Mouse (Mus musculus) lung, embryonic 14.5 days (tissue): ENCODE results near the gene Stk24. TPM values are rescaled to one million over a fixed set of nuclear protein-coding genes. Genes with fewer than 3 reads are reported as not detected.

Experiments used
- ATAC-seq: fragments of 200-750 bp; cut with Nextera tagmentation; 2 replicates; pipeline ENCODE4 v1.8.0; 2017; ENCODE audit warnings: mild to moderate bottlenecking, moderate TSS enrichment, moderate library complexity; ENCODE audit not compliant: insufficient read depth
- DNase-seq: peaks from one replicate; pipeline ENCODE4 v3.0.0-alpha.2; 2015
- H3K27ac ChIP-seq: fragments of 300-500 bp; sonication (generic); 2 replicates; pipeline ENCODE4 v1.5.1; 2014; ENCODE audit warnings: low read depth, mild to moderate bottlenecking, moderate library complexity
- H3K27me3 ChIP-seq: fragments of 300-500 bp; sonication (generic); 2 replicates; pipeline ENCODE4 v1.6.1; 2014; ENCODE audit warnings: low read length, control low read depth; ENCODE audit not compliant: insufficient read depth
- H3K36me3 ChIP-seq: fragments of 300-500 bp; sonication (generic); 2 replicates; pipeline ENCODE4 v1.6.1; 2014; ENCODE audit warnings: control low read depth; ENCODE audit not compliant: insufficient read depth
- H3K4me1 ChIP-seq: fragments of 300-500 bp; sonication (generic); 2 replicates; pipeline ENCODE4 v1.6.1; 2014; ENCODE audit warnings: antibody characterized with exemption, control low read depth; ENCODE audit not compliant: insufficient read depth
- H3K4me2 ChIP-seq: fragments of 300-500 bp; sonication (generic); 2 replicates; pipeline ENCODE4 v1.6.1; 2014; ENCODE audit warnings: mild to moderate bottlenecking
- H3K4me3 ChIP-seq: fragments of 300-500 bp; sonication (generic); 2 replicates; pipeline ENCODE4 v1.5.1; 2014; ENCODE audit warnings: low read depth, low read length
- H3K9ac ChIP-seq: fragments of 300-500 bp; sonication (generic); 2 replicates; pipeline ENCODE4 v1.6.1; 2014
- H3K9me3 ChIP-seq: fragments of 300-500 bp; sonication (generic); 2 replicates; pipeline ENCODE4 v1.6.1; 2016; ENCODE audit warnings: low read depth, low read length, control low read depth
- CTCF ChIP-seq: IDR thresholded peaks from 2 replicates; pipeline ENCODE4 v1.5.1; 2016; ENCODE audit warnings: antibody characterized with exemption, low read depth
- WGBS: fragments of 180-500 bp; shearing (Covaris S2); extraction: QIAGEN DNeasy Blood & Tissue Kit; methylation state at CpG from one replicate; pipeline ENCODE4 v1.1.7; 2014; 5-methylcytosine and 5-hydroxymethylcytosine counted together
- polyA plus RNA-seq: library from polyadenylated mRNA; unstranded; fragments of >200 nt; fragmentation: Nextera tagmentation; extraction: Ambion mirVana; gene quantifications from 2 replicates; pipeline ENCODE4 v1.2.1, GENCODE M21; 2014

Stk24 gene
- polyA plus RNA-seq, 1 experiment from 2014 or later, result 50.3 TPM

- TF ChIP-seq CTCF, result no peak
- H3K4me3 ChIP-seq, result no peak overlapping the region
- no peak overlapping the region for H3K4me2 ChIP-seq
- no peak overlapping the region for H3K27ac ChIP-seq
- H3K36me3 ChIP-seq, result peaks cover 93% of the 10 kb centered on the region
- no peaks in the 10 kb centered on the region for H3K9me3 ChIP-seq
- no peak for ATAC-seq
- H3K9ac ChIP-seq, result no peak overlapping the region
- DNase-seq, result no peak
- H3K4me1 ChIP-seq, result no peaks in the 10 kb centered on the region
- H3K27me3 ChIP-seq, result no peaks in the 10 kb centered on the region
Observed at GRCm38 (mm10) chr14:121281336-121281710, 98.5 kb downstream of the Stk24 start.

- no peaks in the 10 kb centered on the region for H3K27me3 ChIP-seq
- ATAC-seq (no peak), DNase-seq (peak; percentile 43)
- H3K36me3 ChIP-seq, result peaks cover 93% of the 10 kb centered on the region
- no peak overlapping the region for H3K4me3 ChIP-seq
- H3K27ac ChIP-seq, result no peak overlapping the region
- no peak for TF ChIP-seq CTCF
- no peak overlapping the region for H3K4me2 ChIP-seq
- H3K9ac ChIP-seq, result no peak overlapping the region
- no peaks in the 10 kb centered on the region for H3K4me1 ChIP-seq
- 73% methylated on average over 16 of the region's 16 CpGs for WGBS
- H3K9me3 ChIP-seq, result no peaks in the 10 kb centered on the region
Observed at GRCm38 (mm10) chr14:121280601-121281335, 99.0 kb downstream of the Stk24 start.

GRCm38 (mm10) chr14:121279106-121279505, 100.7 kb downstream of the Stk24 start:
- Histone ChIP-seq H3K9me3 (no peaks in the 10 kb centered on the region), H3K4me1 (no peaks in the 10 kb centered on the region), H3K36me3 (peaks cover 94% of the 10 kb centered on the region), H3K27ac (no peak overlapping the region), H3K4me3 (no peak overlapping the region), H3K27me3 (no peaks in the 10 kb centered on the region), H3K4me2 (no peak overlapping the region), H3K9ac (no peak overlapping the region)
- peak; percentile 99 for TF ChIP-seq CTCF
- 24% methylated on average over 6 of the region's 6 CpGs for WGBS
- ATAC-seq (peak; percentile 72), DNase-seq (peak; percentile 95)

- Histone ChIP-seq H3K4me2 (no peak overlapping the region), H3K9me3 (no peaks in the 10 kb centered on the region), H3K36me3 (peaks cover 93% of the 10 kb centered on the region), H3K4me3 (no peak overlapping the region), H3K27me3 (no peaks in the 10 kb centered on the region), H3K27ac (no peak overlapping the region), H3K4me1 (no peaks in the 10 kb centered on the region), H3K9ac (no peak overlapping the region)
- 63% methylated on average over 10 of the region's 10 CpGs for WGBS
- DNase-seq (no peak), ATAC-seq (no peak)
- TF ChIP-seq CTCF, result no peak
Observed at GRCm38 (mm10) chr14:121276016-121276415, 103.8 kb downstream of the Stk24 start.

GRCm38 (mm10) chr14:121274985-121275384, 104.8 kb downstream of the Stk24 start:
- no peak overlapping the region for H3K9ac ChIP-seq
- H3K27ac ChIP-seq, result no peak overlapping the region
- DNase-seq, result peak; percentile 61
- no peak for ATAC-seq
- H3K4me1 ChIP-seq, result no peaks in the 10 kb centered on the region
- 65% methylated on average over 12 of the region's 12 CpGs for WGBS
- peaks cover 92% of the 10 kb centered on the region for H3K36me3 ChIP-seq
- no peak overlapping the region for H3K4me2 ChIP-seq
- no peak overlapping the region for H3K4me3 ChIP-seq
- no peaks in the 10 kb centered on the region for H3K9me3 ChIP-seq
- no peak for TF ChIP-seq CTCF
- no peaks in the 10 kb centered on the region for H3K27me3 ChIP-seq

GRCm38 (mm10) chr14:121270490-121270889, 109.3 kb downstream of the Stk24 start:
- WGBS, result 69% methylated on average over 6 of the region's 6 CpGs
- DNase-seq, result no peak
- TF ChIP-seq CTCF, result no peak
- Histone ChIP-seq H3K27me3 (no peaks in the 10 kb centered on the region), H3K4me3 (no peak overlapping the region), H3K4me2 (no peak overlapping the region), H3K4me1 (no peaks in the 10 kb centered on the region), H3K9me3 (no peaks in the 10 kb centered on the region), H3K9ac (no peak overlapping the region), H3K27ac (no peak overlapping the region), H3K36me3 (peaks cover 86% of the 10 kb centered on the region)
- ATAC-seq, result no peak

GRCm38 (mm10) chr14:121267801-121268200, 112.0 kb downstream of the Stk24 start:
- H3K4me3 ChIP-seq, result no peak overlapping the region
- no peaks in the 10 kb centered on the region for H3K4me1 ChIP-seq
- no peak for DNase-seq
- ATAC-seq, result no peak
- no peaks in the 10 kb centered on the region for H3K9me3 ChIP-seq
- H3K9ac ChIP-seq, result no peak overlapping the region
- no peak overlapping the region for H3K27ac ChIP-seq
- no peaks in the 10 kb centered on the region for H3K27me3 ChIP-seq
- 88% methylated on average over 8 of the region's 8 CpGs for WGBS
- H3K36me3 ChIP-seq, result peaks cover 72% of the 10 kb centered on the region
- no peak overlapping the region for H3K4me2 ChIP-seq
- TF ChIP-seq CTCF, result no peak

- ATAC-seq, result no peak
- peaks cover 56% of the 10 kb centered on the region for H3K36me3 ChIP-seq
- 48% methylated on average over 6 of the region's 6 CpGs for WGBS
Observed at GRCm38 (mm10) chr14:121264453-121264852, 115.4 kb downstream of the Stk24 start.

More at GRCm38 (mm10) chr14:121264453-121264852, 115.4 kb downstream of the Stk24 start:
- no peak for TF ChIP-seq CTCF
- DNase-seq, result no peak
- Histone ChIP-seq H3K9ac (no peak overlapping the region), H3K4me3 (no peak overlapping the region), H3K4me1 (no peaks in the 10 kb centered on the region), H3K27me3 (no peaks in the 10 kb centered on the region), H3K4me2 (no peak overlapping the region), H3K27ac (no peak overlapping the region), H3K9me3 (no peaks in the 10 kb centered on the region)
